Mouse (Mus musculus) urinary bladder, postnatal 14 days (tissue): ENCODE measurements around the gene Anapc15-ps.

Experiments
- DNase-seq: peaks from one replicate; pipeline ENCODE4 v3.0.0; 2021; ENCODE audit warnings: low spot score

Anapc15-ps gene

GRCm38 (mm10) chr10:95673351-95673750, at the start of gene Anapc15-ps:
Anapc15-ps (minus strand) TSS chr10:95673451.
- DNase-seq, result no peak

GRCm38 (mm10) chr10:95722203-95722611, 49.0 kb upstream of the Anapc15-ps start:
- DNase-seq, result no peak

GRCm38 (mm10) chr10:95720181-95720798, 47.0 kb upstream of the Anapc15-ps start:
- no peak for DNase-seq

GRCm38 (mm10) chr10:95719472-95719871, 46.2 kb upstream of the Anapc15-ps start:
- DNase-seq, result no peak

- no peak for DNase-seq
Measured at GRCm38 (mm10) chr10:95718760-95719159, 45.5 kb upstream of the Anapc15-ps start.

GRCm38 (mm10) chr10:95717106-95717680, 43.9 kb upstream of the Anapc15-ps start:
- no peak for DNase-seq

GRCm38 (mm10) chr10:95715687-95716086, 42.4 kb upstream of the Anapc15-ps start:
- DNase-seq, result no peak

GRCm38 (mm10) chr10:95712221-95712620, 39.0 kb upstream of the Anapc15-ps start:
- DNase-seq, result no peak

- DNase-seq, result no peak
Measured at GRCm38 (mm10) chr10:95709903-95710660, 36.8 kb upstream of the Anapc15-ps start.

- no peak for DNase-seq
Measured at GRCm38 (mm10) chr10:95709143-95709880, 36.1 kb upstream of the Anapc15-ps start.

GRCm38 (mm10) chr10:95708001-95708400, 34.8 kb upstream of the Anapc15-ps start:
- no peak for DNase-seq

GRCm38 (mm10) chr10:95706867-95707266, 33.6 kb upstream of the Anapc15-ps start:
- no peak for DNase-seq

GRCm38 (mm10) chr10:95705747-95706146, 32.5 kb upstream of the Anapc15-ps start:
- no peak for DNase-seq

- DNase-seq, result no peak
Measured at GRCm38 (mm10) chr10:95704847-95705246, 31.6 kb upstream of the Anapc15-ps start.

GRCm38 (mm10) chr10:95703730-95704129, 30.5 kb upstream of the Anapc15-ps start:
- no peak for DNase-seq

GRCm38 (mm10) chr10:95700422-95700821, 27.2 kb upstream of the Anapc15-ps start:
- DNase-seq, result no peak

- no peak for DNase-seq
Measured at GRCm38 (mm10) chr10:95698920-95699714, 25.9 kb upstream of the Anapc15-ps start.

GRCm38 (mm10) chr10:95696253-95696641, 23.0 kb upstream of the Anapc15-ps start:
- no peak for DNase-seq

- DNase-seq, result no peak
Measured at GRCm38 (mm10) chr10:95695603-95696252, 22.5 kb upstream of the Anapc15-ps start.

- DNase-seq, result no peak
Measured at GRCm38 (mm10) chr10:95694559-95695251, 21.5 kb upstream of the Anapc15-ps start.

- DNase-seq, result no peak
Measured at GRCm38 (mm10) chr10:95691347-95691746, 18.1 kb upstream of the Anapc15-ps start.
